Mouse (Mus musculus) midbrain, postnatal 0 days (tissue): ENCODE results near the gene Ust. TPM values are rescaled to one million over a fixed set of nuclear protein-coding genes. Genes with fewer than 3 reads are reported as not detected.

ENCODE experiments used
- ATAC-seq: fragments of 200-750 bp; cut with Nextera tagmentation; 2 replicates; pipeline ENCODE4 v1.8.0; 2017; ENCODE audit warnings: moderate number of reproducible peaks, mild to moderate bottlenecking, moderate TSS enrichment, moderate library complexity; ENCODE audit not compliant: low FRiP score
- DNase-seq: peaks from one replicate; pipeline ENCODE4 v3.0.0-alpha.2; 2015; ENCODE audit warnings: low spot score
- H3K27ac ChIP-seq: fragments of 300-500 bp; sonication (generic); 2 replicates; pipeline ENCODE4 v1.5.1; 2014; ENCODE audit warnings: low read depth, mild to moderate bottlenecking, low read length, mixed read lengths
- H3K27me3 ChIP-seq: fragments of 300-500 bp; sonication (generic); 2 replicates; pipeline ENCODE4 v1.6.1; 2014; ENCODE audit warnings: low read length, control low read depth, mixed read lengths; ENCODE audit not compliant: insufficient read depth
- H3K36me3 ChIP-seq: fragments of 300-500 bp; sonication (generic); 2 replicates; pipeline ENCODE4 v1.6.1; 2014; ENCODE audit warnings: low read length, control low read depth, mixed read lengths; ENCODE audit not compliant: insufficient read depth
- H3K4me1 ChIP-seq: fragments of 300-500 bp; sonication (generic); 2 replicates; pipeline ENCODE4 v1.6.1; 2014; ENCODE audit warnings: mild to moderate bottlenecking, control low read depth, antibody characterized with exemption, low read length, mixed read lengths; ENCODE audit not compliant: insufficient read depth
- H3K4me2 ChIP-seq: fragments of 300-500 bp; sonication (generic); 2 replicates; pipeline ENCODE4 v1.6.1; 2014; ENCODE audit warnings: low read depth, mild to moderate bottlenecking, low read length, mixed read lengths; ENCODE audit not compliant: poor library complexity, severe bottlenecking
- H3K4me3 ChIP-seq: fragments of 300-500 bp; sonication (generic); 2 replicates; pipeline ENCODE4 v1.5.1; 2014; ENCODE audit warnings: low read depth, mild to moderate bottlenecking, low read length, moderate library complexity
- H3K9ac ChIP-seq: fragments of 300-500 bp; sonication (generic); replicated peaks from 2 replicates; pipeline ENCODE4 v1.6.1; 2014; ENCODE audit warnings: mild to moderate bottlenecking, low read length, moderate library complexity, mixed read lengths; ENCODE audit not compliant: poor library complexity, severe bottlenecking
- H3K9me3 ChIP-seq: fragments of 300-500 bp; sonication (generic); 2 replicates; pipeline ENCODE4 v1.6.1; 2016; ENCODE audit warnings: low read length, control low read depth
- CTCF ChIP-seq: IDR thresholded peaks from 2 replicates; pipeline ENCODE4 v1.5.1; 2016; ENCODE audit warnings: antibody characterized with exemption, mild to moderate bottlenecking
- WGBS: fragments of 180-500 bp; shearing (Covaris S2); extraction: QIAGEN DNeasy Blood & Tissue Kit; methylation state at CpG from one replicate; pipeline ENCODE4 v1.1.7; 2014; 5-methylcytosine and 5-hydroxymethylcytosine counted together
- polyA plus RNA-seq: library from polyadenylated mRNA; unstranded; fragments of >200 nt; fragmentation: Nextera tagmentation; extraction: Ambion mirVana; gene quantifications from 2 replicates; pipeline ENCODE4 v1.2.1, GENCODE M21; 2015
- total RNA-seq: library from RNA; depleted of rRNA; stranded (reverse); fragments of >200 nt; gene quantifications from 2 replicates; pipeline ENCODE4 v1.2.3, GENCODE M21; 2014

Gene Ust
- total and polyA plus RNA-seq, 2 experiments from 2014 or later = 5.0 to 8.1 TPM

DNA sequence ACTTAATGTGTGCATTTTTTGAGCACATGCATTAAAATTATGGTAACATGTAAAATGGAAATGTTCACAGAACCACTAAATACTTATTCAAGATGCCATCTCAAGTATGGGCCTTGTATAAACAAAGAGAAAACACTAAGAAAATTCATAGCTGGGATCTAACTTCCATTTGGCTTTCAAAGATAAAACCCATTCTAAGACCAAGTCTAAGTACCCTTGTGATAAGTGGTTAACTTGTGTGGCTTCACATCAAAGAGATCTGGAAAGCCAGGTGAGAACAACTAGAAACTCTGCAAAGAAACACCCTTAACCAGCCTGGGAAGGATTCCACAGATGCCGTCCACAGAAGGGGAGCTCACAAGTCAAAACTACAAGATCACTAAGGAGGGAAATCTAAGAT, 53.4 kb downstream of the Ust start:
- DNase-seq (no peak), ATAC-seq (no peak)
- Histone ChIP-seq H3K36me3 (no peaks in the 10 kb centered on the region), H3K4me2 (no peak overlapping the region), H3K9ac (no peak overlapping the region), H3K4me1 (no peaks in the 10 kb centered on the region), H3K27ac (no peak overlapping the region), H3K27me3 (no peaks in the 10 kb centered on the region), H3K4me3 (no peak overlapping the region), H3K9me3 (no peaks in the 10 kb centered on the region)
- 94% methylated on average over 1 of the region's 1 CpGs for WGBS
- TF ChIP-seq CTCF = no peak

DNA sequence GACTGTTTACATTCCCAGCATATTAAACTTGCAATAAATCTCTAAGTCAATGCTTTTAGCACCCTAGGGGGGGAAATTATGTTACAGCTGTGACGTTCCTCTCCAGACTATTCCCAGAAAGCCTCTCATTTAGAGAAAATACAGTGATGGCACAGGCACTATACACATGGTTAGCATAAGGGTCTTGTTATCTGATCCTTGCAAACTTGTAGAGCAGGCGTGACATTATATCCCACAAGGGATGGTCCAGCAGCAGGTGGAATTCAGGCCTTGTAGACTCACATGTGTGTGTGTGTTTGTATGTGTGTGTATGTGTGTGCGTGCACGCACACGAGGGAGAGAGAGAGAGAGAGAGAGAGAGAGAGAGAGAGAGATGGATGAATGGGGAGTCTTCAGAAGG, 57.3 kb downstream of the Ust start:
- ATAC-seq (no peak), DNase-seq (no peak)
- H3K36me3 ChIP-seq = no peaks in the 10 kb centered on the region
- H3K4me2 ChIP-seq = no peak overlapping the region
- no peaks in the 10 kb centered on the region for H3K4me1 ChIP-seq
- H3K4me3 ChIP-seq = no peak overlapping the region
- no peak overlapping the region for H3K9ac ChIP-seq
- H3K9me3 ChIP-seq = no peaks in the 10 kb centered on the region
- WGBS = 77% methylated on average over 5 of the region's 5 CpGs
- H3K27me3 ChIP-seq = no peaks in the 10 kb centered on the region
- TF ChIP-seq CTCF = no peak
- H3K27ac ChIP-seq = no peak overlapping the region

GRCm38 (mm10) chr10:8454711-8455110, 63.9 kb downstream of the Ust start:
- no peak for ATAC-seq
- no peak for DNase-seq
- Histone ChIP-seq H3K4me2 (no peak overlapping the region), H3K27me3 (no peaks in the 10 kb centered on the region), H3K4me1 (no peaks in the 10 kb centered on the region), H3K9me3 (no peaks in the 10 kb centered on the region), H3K36me3 (no peaks in the 10 kb centered on the region), H3K9ac (no peak overlapping the region), H3K4me3 (no peak overlapping the region), H3K27ac (no peak overlapping the region)
- 45% methylated on average over 1 of the region's 1 CpGs for WGBS
- no peak for TF ChIP-seq CTCF

- no peak for ATAC-seq
- no peak for TF ChIP-seq CTCF
- H3K4me3 ChIP-seq = no peak overlapping the region
- no peaks in the 10 kb centered on the region for H3K4me1 ChIP-seq
- WGBS = 62% methylated on average over 5 of the region's 5 CpGs
- no peak overlapping the region for H3K4me2 ChIP-seq
- no peaks in the 10 kb centered on the region for H3K27me3 ChIP-seq
- no peak overlapping the region for H3K9ac ChIP-seq
- DNase-seq = no peak
- H3K36me3 ChIP-seq = no peaks in the 10 kb centered on the region
- no peak overlapping the region for H3K27ac ChIP-seq
- H3K9me3 ChIP-seq = no peaks in the 10 kb centered on the region
These were observed 70.9 kb downstream of the Ust start for GRCm38 (mm10) chr10:8447681-8448080.

- Histone ChIP-seq H3K27ac (no peak overlapping the region), H3K9ac (no peak overlapping the region), H3K36me3 (no peaks in the 10 kb centered on the region), H3K4me1 (no peaks in the 10 kb centered on the region), H3K4me3 (no peak overlapping the region), H3K27me3 (no peaks in the 10 kb centered on the region), H3K4me2 (no peak overlapping the region), H3K9me3 (no peaks in the 10 kb centered on the region)
- ATAC-seq (no peak), DNase-seq (no peak)
- WGBS = 33% methylated on average over 4 of the region's 4 CpGs
- TF ChIP-seq CTCF = no peak
These were observed 71.7 kb downstream of the Ust start for GRCm38 (mm10) chr10:8446972-8447371.

DNA sequence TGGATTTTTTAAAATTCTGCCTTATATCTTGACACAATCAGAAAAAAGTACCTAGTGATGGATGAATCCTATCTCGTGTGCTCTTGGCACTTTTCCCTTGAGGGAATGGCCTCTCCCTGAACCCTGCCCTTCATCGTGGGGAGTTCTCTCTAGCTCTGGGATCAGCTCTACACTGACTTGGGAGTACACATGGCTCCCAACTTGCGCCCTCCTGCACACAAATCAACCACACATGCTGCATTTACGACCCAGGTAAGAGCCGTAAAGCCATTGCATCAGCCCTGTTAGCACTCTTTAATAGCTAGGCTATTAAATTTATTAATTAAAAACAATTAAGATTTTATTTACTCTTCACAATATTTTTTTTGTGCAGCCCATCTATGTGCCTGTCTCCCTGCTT, 74.6 kb downstream of the Ust start:
- Histone ChIP-seq H3K9me3 (no peaks in the 10 kb centered on the region), H3K4me1 (no peaks in the 10 kb centered on the region), H3K36me3 (no peaks in the 10 kb centered on the region), H3K9ac (no peak overlapping the region), H3K4me2 (no peak overlapping the region), H3K4me3 (no peak overlapping the region), H3K27me3 (no peaks in the 10 kb centered on the region), H3K27ac (no peak overlapping the region)
- ATAC-seq (no peak), DNase-seq (no peak)
- 87% methylated on average over 5 of the region's 5 CpGs for WGBS
- no peak for TF ChIP-seq CTCF
